Mouse (Mus musculus): Measurements from ENCODE around the gene Tacc2. TPM values are rescaled to one million over a fixed set of nuclear protein-coding genes. Genes with fewer than 3 reads are reported as not detected.

The Tacc2 gene
- polyA plus RNA-seq, 2 experiments from 2014 or later, result 3.5 to 3.8 TPM

GRCm38 (mm10) chr7:130785923-130786575 lies 208.8 kb downstream of the Tacc2 start:
- no peak for ATAC-seq

DNA sequence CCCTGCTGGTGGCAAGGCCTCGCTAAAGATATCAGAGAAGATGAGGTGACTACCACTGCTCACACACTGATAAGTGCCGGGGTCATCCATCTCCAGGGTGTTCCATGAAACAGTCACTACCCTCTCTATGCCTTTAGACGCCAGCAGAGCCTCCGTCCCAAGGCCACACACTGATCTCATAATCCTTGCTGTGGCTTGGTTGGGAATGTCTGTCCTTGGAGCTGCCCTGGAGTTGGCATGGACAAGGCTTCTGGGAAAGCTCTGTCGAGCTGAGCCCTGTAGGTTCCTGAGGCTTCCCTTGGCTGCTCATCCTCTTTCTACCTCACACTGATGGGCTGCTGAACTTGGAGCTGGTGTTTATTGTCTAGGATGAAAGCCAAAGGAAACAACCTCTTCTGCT lies 209.5 kb downstream of the Tacc2 start:
- no peak for ATAC-seq

DNA sequence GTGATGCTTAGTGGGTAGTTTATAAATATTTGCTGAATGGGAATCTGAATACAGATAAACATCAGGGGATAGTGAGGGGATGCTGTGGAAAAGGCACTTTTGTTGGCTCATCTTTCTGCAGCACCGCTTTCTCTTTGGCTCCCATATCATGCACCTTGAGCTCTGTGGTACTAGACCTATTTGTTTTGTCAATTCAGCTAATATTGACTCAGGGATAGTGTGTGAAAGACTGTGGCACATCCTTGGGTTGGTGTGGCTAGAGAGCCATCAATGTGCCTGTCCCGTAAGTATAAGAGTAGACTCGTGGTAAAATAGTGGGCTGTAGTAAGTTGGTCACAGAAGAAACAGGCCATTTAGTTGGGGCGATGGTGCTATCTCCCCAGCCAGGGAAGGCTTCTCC lies 210.3 kb downstream of the Tacc2 start:
- ATAC-seq, result no peak

DNA sequence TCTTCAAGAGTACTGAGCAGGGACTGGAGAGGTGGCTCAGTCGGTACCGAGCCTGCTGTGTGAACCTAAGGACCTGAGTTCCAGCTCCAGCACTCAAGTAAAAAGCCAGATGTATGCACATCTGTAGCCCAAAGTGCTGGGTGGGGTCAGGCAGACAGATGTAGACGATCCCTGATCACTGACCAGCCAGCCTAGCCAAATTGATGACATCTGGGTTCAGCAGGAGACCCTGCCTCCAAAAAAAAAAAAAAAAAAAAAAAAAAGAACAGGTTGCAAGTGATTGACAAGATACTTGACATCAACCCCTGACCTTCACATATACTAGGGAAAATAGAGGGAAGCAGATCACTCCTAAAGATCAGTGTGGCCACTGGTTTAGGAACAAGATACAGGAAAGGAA lies 211.7 kb downstream of the Tacc2 start:
- ATAC-seq, result no peak

- ATAC-seq, result no peak
These were observed 212.2 kb downstream of the Tacc2 start for GRCm38 (mm10) chr7:130789456-130789855.

DNA sequence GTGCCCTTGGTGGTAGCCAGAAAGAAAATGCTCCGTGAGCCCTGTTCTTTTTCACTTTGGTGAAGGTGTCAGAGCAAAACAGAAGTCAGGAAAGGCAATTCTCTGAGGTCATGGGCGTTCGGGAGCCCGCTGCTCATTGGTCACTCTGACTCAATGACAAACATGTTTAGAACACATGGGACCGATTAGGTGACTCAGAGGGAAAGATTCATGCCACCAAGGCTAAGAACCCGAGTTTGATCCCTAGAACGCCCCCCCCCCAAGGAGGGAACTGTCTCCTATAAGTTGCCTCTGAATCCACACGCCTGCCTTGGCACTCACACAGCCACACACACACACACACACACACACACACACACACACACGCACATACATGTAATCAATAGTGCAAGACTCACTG lies 216.4 kb downstream of the Tacc2 start:
- ATAC-seq, result no peak

DNA sequence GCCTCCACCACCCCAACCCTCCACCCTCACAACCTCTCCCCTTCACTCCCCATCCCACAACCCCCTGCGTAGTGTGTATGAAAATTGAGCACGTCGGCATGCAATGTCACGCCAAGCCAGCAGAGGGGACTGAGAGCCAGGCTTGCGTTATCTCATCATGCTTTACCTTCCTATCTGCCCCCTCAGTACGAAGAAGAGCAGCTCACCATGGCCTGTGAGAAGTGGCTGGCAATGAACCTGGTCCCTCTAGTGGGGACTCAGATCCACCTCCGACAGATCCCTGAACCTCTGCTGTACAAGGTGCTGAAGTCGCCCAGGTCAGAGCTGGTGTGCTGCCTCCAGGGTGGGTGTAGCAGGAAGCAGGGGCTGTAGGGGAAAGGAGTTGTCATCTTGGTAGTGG lies 219.5 kb downstream of the Tacc2 start:
- ATAC-seq, result no peak

- no peak for ATAC-seq
These were observed 220.3 kb downstream of the Tacc2 start for GRCm38 (mm10) chr7:130797524-130797923.

DNA sequence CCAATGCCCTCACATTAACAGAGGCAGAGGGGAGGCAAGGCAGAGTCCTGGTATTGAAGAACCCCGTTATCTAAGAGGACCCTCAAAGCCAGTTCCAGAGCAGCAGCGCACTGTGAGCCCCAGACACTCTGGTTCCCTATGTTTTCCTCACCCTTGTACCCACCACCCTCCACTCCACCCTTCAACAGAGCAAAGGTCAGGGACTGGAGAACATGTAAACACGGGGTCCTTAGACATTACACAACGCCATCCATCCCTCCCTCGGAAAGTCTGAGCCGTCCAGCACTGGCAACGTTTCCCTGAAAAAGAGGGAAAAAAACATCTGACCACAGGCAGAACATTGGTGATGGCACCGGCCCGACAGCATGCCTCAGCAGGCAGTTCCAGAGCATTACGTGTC lies 222.2 kb downstream of the Tacc2 start:
- no peak for ATAC-seq

DNA sequence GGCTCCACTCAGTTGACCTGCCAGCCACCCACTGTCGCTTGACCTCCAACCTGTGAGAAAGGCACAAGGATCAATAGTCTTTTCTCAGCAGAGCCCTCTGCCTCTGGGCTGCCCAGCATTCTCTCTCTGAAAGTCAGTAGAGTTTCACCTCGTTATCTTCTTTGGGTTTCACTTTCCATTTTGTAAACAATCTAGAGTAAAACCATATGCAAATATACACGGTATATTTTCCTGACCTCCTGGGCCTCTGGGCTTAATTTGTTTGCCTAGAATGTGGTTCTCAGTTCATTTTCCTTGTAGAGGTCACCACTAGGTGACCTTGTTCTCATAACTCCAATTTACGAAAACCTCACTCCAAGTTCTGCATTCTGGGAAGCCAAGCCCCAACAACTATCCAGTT lies 223.4 kb downstream of the Tacc2 start:
- peak; percentile 69 for ATAC-seq

DNA sequence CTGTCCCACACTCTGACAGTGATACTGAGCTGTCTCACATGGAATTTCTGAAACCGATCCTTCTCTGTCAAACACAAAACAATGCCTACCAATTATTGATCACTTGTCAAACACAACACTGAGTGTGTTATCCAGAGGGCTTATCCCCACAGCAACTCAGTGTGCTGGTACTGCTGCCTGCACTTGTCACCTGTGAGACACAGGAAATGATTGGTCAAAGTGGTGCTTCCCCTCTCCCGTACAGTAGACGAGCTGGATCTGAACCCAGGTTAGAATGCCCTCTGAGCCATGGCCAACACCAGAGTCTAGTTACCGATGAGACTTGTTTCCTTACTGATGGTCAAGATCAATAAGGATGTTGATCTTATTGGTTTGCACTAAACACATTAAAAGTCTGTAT lies 224.6 kb downstream of the Tacc2 start:
- peak; percentile 82 for ATAC-seq

- no peak for ATAC-seq
These were observed 226.1 kb downstream of the Tacc2 start for GRCm38 (mm10) chr7:130803251-130803825.

- no peak for ATAC-seq
These were observed 227.8 kb downstream of the Tacc2 start for GRCm38 (mm10) chr7:130804991-130805390.

GRCm38 (mm10) chr7:130807749-130808148 lies 230.5 kb downstream of the Tacc2 start:
- ATAC-seq, result no peak

GRCm38 (mm10) chr7:130808694-130809093 lies 231.5 kb downstream of the Tacc2 start:
- ATAC-seq, result no peak

DNA sequence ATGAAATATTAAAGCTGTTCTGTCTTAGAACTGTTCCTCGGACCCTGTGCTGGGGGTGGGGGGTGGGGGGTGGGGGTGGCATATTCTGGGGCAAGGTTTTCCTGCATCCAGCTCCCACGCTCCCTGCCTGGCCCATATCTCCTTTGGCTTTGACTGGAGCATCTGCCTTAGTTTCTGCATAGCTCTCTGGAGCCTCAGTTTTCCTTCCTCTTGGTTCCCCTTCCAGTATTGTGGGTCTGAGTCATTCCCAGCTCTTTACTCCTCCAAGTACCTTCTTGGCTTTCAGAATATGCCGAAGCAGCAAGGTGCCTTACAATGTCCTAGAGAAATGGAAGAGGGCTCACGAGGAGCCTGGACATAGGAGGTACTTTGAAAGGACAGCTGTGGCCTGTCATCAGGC lies 233.0 kb downstream of the Tacc2 start:
- ATAC-seq, result no peak

DNA sequence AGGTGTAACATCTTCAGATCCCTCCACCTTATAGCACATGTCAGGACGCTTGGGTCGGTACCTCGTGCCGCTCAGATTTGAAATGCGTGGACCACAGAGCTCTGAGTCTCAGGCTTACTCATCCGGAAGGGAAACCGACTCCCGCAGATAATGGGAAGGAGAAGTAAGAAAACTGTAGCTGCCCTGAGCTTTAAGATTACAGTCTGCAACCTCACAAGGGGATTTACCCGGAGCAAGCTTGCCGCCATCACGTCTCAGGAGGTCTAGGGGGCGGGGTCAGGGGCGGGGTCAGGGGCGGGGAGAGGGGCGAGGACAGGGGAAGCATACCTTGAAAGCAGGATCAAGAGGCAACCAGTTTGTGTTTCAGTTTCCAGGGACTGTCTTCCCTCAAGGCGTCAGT lies 235.2 kb downstream of the Tacc2 start:
- peak; percentile 74 for ATAC-seq

Other genes with a start within 250 kb of the Tacc2 start
- gene Ate1, start 57.1 kb upstream of the Tacc2 start, polyA plus RNA-seq (2017; shearing (Covaris generic)), result 10 to 100 TPM; 28.1 to 35.7 TPM
- 10 to 100 TPM; 10.4 to 17.0 TPM for gene Nsmce4a, start 4.3 kb upstream of the Tacc2 start, polyA plus RNA-seq (2017; shearing (Covaris generic))
- 1 to 10 TPM; 2.2 to 4.2 TPM for gene Btbd16, start 196.6 kb downstream of the Tacc2 start, polyA plus RNA-seq (2017; shearing (Covaris generic))

Measured in activated CD4-positive, CD25-positive, alpha-beta regulatory T cell, adult 4 months (primary cell).